10 mouse cellular contexts compared by ENCODE assay signal in the genomic region with DNA sequence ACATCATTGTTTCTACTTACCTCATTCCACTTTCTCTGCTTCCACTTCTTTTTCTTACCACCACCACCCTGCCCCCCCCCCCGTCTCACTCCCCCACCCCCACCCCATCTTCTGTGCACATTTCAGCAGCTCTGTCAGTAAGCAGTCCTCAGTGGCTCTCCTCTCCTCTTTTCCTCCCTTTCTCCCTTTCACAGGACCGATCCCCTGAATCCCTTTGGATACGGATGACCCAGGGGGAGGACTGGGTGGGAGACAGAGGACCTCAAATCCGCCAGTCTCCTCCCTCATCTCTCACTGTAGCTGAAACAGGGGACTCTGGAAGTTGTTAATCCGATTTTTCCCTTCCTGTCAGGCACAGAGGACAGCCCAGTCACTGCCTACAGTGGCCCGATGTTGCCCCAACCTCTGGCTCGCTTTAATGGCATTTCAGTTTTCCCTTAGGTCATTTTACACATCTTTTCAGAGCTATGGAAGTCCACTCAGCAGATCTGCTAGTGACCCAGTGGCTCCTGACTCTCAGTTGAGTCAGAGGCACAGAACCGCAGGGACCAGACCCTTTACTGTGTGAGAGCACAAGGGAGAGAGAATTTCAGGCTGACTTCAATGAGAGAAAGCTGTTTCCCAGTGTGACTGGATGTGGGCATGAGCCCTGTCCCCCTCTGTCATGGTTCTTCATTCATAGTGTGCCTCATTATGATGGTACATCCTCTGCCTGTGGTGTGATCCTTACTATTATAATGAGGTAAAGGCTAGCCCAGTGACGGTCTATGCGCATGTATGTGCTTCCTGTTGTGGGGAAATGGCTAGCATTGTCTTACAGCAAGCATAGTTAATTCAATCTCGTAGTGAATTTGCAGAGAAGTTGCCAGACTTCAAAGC. TPM values are rescaled to one million over a fixed set of nuclear protein-coding genes. Genes with fewer than 3 reads are reported as not detected.
DNase-seq lines count a peak whose midpoint lies in the region; ATAC-seq and TF ChIP-seq lines count a peak whose summit lies in the region.
"Had no signal": no experiment of that assay in that cellular context is flagged by ENCODE, and none has a peak within 500 bp of the region (broad histone marks: within the 10 kb centered on the region; RNA-seq: fewer than 3 reads in every experiment).

No protein-coding gene starts in this region.

- TF ChIP-seq CTCF in lung, embryonic 14.5 days (IDR thresholded peaks at IDR 0.05; ENCODE audit: low read depth) = no peak
- no peak for TF ChIP-seq CTCF in lung, adult 2 months (IDR thresholded peaks at IDR 0.05; ENCODE audit: insufficient read depth, low read length)
- no peak for TF ChIP-seq CTCF in intestine, postnatal 0 days (IDR thresholded peaks at IDR 0.05; ENCODE audit: low read depth)

- H3K9ac ChIP-seq in lung, embryonic 14.5 days = no peak overlapping the region
- no peak overlapping the region for H3K9ac ChIP-seq in intestine, postnatal 0 days (ENCODE audit: low read depth, low read length)
- H3K9ac ChIP-seq in stomach, embryonic 14.5 days (replicated peaks; ENCODE audit: low read depth, low read length) = no peak overlapping the region

- DNase-seq in cerebellum, adult 8-10 months = peak; percentile 2
- no peak for DNase-seq in cerebellum, adult 9-11 months
- DNase-seq in lung, embryonic 14.5 days = no peak
- DNase-seq in lung, adult 2 months = no peak
- DNase-seq in layer of hippocampus, postnatal 14 days (ENCODE audit: low spot score in 2 of 2) = no peak
- no peak for DNase-seq in spleen, postnatal 14 days (ENCODE audit: low spot score in 2 of 2)
- DNase-seq: cerebellum, postnatal 14 days; gastrocnemius, postnatal 36 days had no signal

- H3K9me3 ChIP-seq in lung, embryonic 14.5 days (ENCODE audit: low read depth, low read length) = no peaks in the 10 kb centered on the region
- H3K9me3 ChIP-seq in intestine, postnatal 0 days (ENCODE audit: control insufficient read depth) = no peaks in the 10 kb centered on the region
- no peaks in the 10 kb centered on the region for H3K9me3 ChIP-seq in stomach, embryonic 14.5 days (ENCODE audit: control insufficient read depth, low read depth, low read length)

- H3K4me3 ChIP-seq in lung, embryonic 14.5 days (ENCODE audit: low read depth, low read length) = no peak overlapping the region
- no peak overlapping the region for H3K4me3 ChIP-seq in lung, adult 2 months (replicated peaks; ENCODE audit: extremely low read depth, low read depth, low read length)
- H3K4me3 ChIP-seq in intestine, postnatal 0 days (ENCODE audit: low read depth, low read length) = no peak overlapping the region
- H3K4me3 ChIP-seq in stomach, embryonic 14.5 days (ENCODE audit: low read depth, low read length) = no peak overlapping the region

- H3K27ac ChIP-seq in lung, embryonic 14.5 days (ENCODE audit: low read depth) = peak overlapping the region; percentile 6; the same call in 1 of the 2 replicates
- H3K27ac ChIP-seq in intestine, postnatal 0 days (ENCODE audit: low read depth, low read length) = peak overlapping the region; percentile 62
- H3K27ac ChIP-seq in stomach, embryonic 14.5 days (ENCODE audit: low read length) = peak overlapping the region; percentile 82

- no peaks in the 10 kb centered on the region for H3K36me3 ChIP-seq in lung, embryonic 14.5 days (ENCODE audit: insufficient read depth)
- no peaks in the 10 kb centered on the region for H3K36me3 ChIP-seq in intestine, postnatal 0 days (ENCODE audit: control insufficient read depth, insufficient read depth)
- no peaks in the 10 kb centered on the region for H3K36me3 ChIP-seq in stomach, embryonic 14.5 days (ENCODE audit: control insufficient read depth, insufficient read depth, low read length)

- ATAC-seq in lung, embryonic 14.5 days (ENCODE audit: insufficient read depth) = peak; percentile 33; the same call in 1 of the 2 replicates
- no peak for ATAC-seq in intestine, postnatal 0 days
- ATAC-seq in stomach, embryonic 14.5 days (ENCODE audit: insufficient number of reproducible peaks, insufficient read depth, low FRiP score, low read depth) = no peak

- WGBS in lung, embryonic 14.5 days = 21% methylated on average over 11 of the region's 11 CpGs
- 38% methylated on average over 11 of the region's 11 CpGs for WGBS in lung, adult 2 months
- 37% methylated on average over 11 of the region's 11 CpGs for WGBS in intestine, postnatal 0 days
- 22% methylated on average over 11 of the region's 11 CpGs for WGBS in stomach, embryonic 14.5 days

- no peak overlapping the region for H3K4me2 ChIP-seq in lung, embryonic 14.5 days
- peak overlapping the region; percentile 38 for H3K4me2 ChIP-seq in intestine, postnatal 0 days (replicated peaks; ENCODE audit: low read depth)
- H3K4me2 ChIP-seq in stomach, embryonic 14.5 days (replicated peaks; ENCODE audit: low read depth, low read length) = 0 out of 2 replicates have a peak overlapping the region, but pooled peaks have one; percentile 10

- H3K27me3 ChIP-seq in lung, embryonic 14.5 days (ENCODE audit: insufficient read depth, low read length) = no peaks in the 10 kb centered on the region
- no peaks in the 10 kb centered on the region for H3K27me3 ChIP-seq in intestine, postnatal 0 days (replicated peaks; ENCODE audit: control insufficient read depth, insufficient read depth, low read length)
- no peaks in the 10 kb centered on the region for H3K27me3 ChIP-seq in stomach, embryonic 14.5 days (ENCODE audit: control insufficient read depth, insufficient read depth, low read length)

- no peaks in the 10 kb centered on the region; the same call in 1 of the 2 replicates for H3K4me1 ChIP-seq in lung, embryonic 14.5 days (ENCODE audit: insufficient read depth)
- H3K4me1 ChIP-seq in lung, adult 2 months (ENCODE audit: control insufficient read depth, insufficient read depth, low read length) = peaks cover 6% of the 10 kb centered on the region
- peaks cover 5% of the 10 kb centered on the region; the same call in 1 of the 2 replicates for H3K4me1 ChIP-seq in intestine, postnatal 0 days (replicated peaks; ENCODE audit: control insufficient read depth, insufficient read depth, low read length)
- peaks cover 22% of the 10 kb centered on the region for H3K4me1 ChIP-seq in stomach, embryonic 14.5 days (ENCODE audit: control insufficient read depth, insufficient read depth, low read length)

- TF ChIP-seq POLR2A in lung, adult 2 months (IDR thresholded peaks at IDR 0.05; ENCODE audit: borderline replicate concordance, extremely low read depth, low read depth, low read length) = no peak

RNA-seq across cellular contexts. Expression of a gene that starts 11.6 kb away (rescaled TPM):
- polyA plus RNA-seq in lung, embryonic 14.5 days (2014; fragmentation: Nextera tagmentation; extraction: Ambion mirVana) = 1.2 TPM in 2 replicates
- 0.67 and 1.4 TPM in 2 replicates for polyA plus RNA-seq in lung, adult 2 months (2012; rRNA removed)
- 0.77 and 1.5 TPM in 2 replicates for polyA plus RNA-seq in intestine, postnatal 0 days (2015; fragmentation: Nextera tagmentation; extraction: Ambion mirVana)
- polyA plus RNA-seq in stomach, embryonic 14.5 days (2014; fragmentation: Nextera tagmentation; extraction: Ambion mirVana) = 5.6 and 5.7 TPM in 2 replicates
- 1 to 10 TPM; 1.2 to 1.3 TPM for total RNA-seq in layer of hippocampus, postnatal 14 days (2021)
- total RNA-seq: gastrocnemius, postnatal 36 days had no signal

RNA-seq across cellular contexts. Expression of a gene that starts 12.4 kb away (rescaled TPM):
- 1.4 and 2.2 TPM in 2 replicates for polyA plus RNA-seq in lung, embryonic 14.5 days (2014; fragmentation: Nextera tagmentation; extraction: Ambion mirVana)
- polyA plus RNA-seq in lung, adult 2 months (2012; rRNA removed) = 21.9 and 22.7 TPM in 2 replicates
- polyA plus RNA-seq in intestine, postnatal 0 days (2015; fragmentation: Nextera tagmentation; extraction: Ambion mirVana) = 1.7 TPM in 2 replicates
- polyA plus RNA-seq in stomach, embryonic 14.5 days (2014; fragmentation: Nextera tagmentation; extraction: Ambion mirVana) = 5.0 TPM in 2 replicates
- 10 to 100 TPM; 81.2 to 87.7 TPM for total RNA-seq in layer of hippocampus, postnatal 14 days (2021)

Comparison
In these comparisons a context has a peak if more than half of its experiments do, and no peak if none do; other contexts are left out.
1. H3K27ac ChIP-seq: peak in every context shown above with its lines; median percentile 82 in stomach, embryonic 14.5 days; 62 in intestine, postnatal 0 days; 6 in lung, embryonic 14.5 days.